Mouse (Mus musculus): Measurements from ENCODE around the gene Lrrc28.

The Lrrc28 gene

DNA sequence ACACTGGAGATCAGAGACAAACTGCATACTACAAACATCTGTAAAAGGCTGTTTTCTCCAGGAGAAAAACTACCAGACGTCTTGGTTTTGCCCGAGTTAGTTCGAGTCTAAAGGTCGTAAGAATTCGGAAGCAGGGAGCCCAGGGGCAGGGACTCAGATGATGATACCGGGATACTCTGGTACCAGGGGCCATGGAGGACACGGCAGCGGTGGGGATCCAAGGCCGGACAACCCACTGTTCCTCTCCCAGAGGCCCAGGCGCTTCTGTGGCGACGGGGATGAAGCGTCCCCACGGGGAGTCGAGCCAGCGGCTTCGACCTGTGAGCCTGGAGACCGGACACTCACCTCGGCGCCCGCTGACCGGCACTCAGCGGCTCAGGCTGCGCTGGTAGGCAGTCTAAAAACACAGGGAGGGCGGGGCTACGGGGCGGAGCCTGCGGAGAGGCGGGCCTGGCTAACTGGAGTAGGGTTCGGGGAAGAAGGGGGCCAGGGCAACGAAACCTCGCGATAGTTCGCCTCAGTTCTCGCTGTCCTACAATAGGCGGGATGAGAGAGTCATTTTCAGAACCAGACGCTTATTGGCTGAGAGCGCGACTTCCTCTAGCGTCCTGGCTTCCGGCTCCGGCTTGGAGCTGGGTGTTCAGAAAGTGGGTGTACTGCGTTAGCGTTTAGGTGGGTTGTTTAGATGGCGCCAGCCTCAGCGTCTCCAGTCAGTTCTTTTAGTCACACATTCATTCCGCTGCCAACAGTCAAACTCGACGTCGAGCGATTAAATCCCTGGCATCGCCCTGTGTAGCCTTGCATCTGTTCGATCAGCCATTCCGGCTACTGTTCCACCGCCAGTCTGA, at the start of gene Lrrc28:
Lrrc28 (minus strand) TSS at position 436 of the 848 bp plus-strand sequence.
- peak; percentile 99 for DNase-seq (ENCODE audit: low spot score in 2 of 2)

- DNase-seq (ENCODE audit: low spot score in 2 of 2): no peak
These were observed 47.9 kb upstream of the Lrrc28 start for GRCm38 (mm10) chr7:67692791-67693538.

DNA sequence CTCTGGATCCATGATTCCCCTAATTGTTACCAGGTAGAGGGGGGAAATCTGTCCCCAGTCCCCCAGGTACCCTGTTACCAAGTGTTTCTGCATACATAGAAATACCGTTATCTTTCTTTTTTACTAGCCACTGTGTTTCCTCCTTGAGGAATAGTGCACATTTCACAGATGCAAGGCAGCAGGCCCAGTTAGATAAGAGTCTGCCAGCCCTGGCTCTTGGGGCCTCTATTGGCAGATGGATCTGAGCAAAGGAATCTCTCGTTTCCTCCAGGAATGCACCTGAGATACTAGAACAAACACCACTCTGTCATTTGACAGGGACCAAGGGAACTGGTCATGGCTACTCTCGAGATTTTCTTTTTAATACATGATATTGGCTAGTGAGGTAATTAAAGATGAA, 47.1 kb upstream of the Lrrc28 start:
- DNase-seq (ENCODE audit: low spot score in 2 of 2): no peak

DNA sequence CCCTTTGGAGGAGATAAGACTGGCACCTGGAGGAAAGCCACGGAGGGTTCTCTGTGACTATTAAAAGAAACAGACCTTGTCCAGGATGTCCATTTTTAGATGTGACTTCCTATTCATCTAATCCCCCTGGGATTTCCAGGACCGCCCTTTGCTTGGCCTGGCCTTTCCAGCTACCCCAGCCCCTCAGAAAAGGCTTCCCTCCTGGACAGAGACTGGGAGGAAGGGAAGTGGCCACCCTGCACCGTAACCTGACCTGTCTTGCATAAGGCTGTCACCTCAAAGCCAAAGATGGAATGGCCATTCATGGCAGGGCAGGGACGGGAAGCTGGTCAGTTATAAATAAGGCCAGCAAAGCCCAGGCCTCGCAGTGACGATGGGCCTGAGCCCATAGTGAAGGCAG, 46.0 kb upstream of the Lrrc28 start:
- no peak for DNase-seq (ENCODE audit: low spot score in 2 of 2)

GRCm38 (mm10) chr7:67689793-67690192, 44.7 kb upstream of the Lrrc28 start:
- DNase-seq (ENCODE audit: low spot score in 2 of 2): no peak

GRCm38 (mm10) chr7:67688281-67688680, 43.2 kb upstream of the Lrrc28 start:
- DNase-seq (ENCODE audit: low spot score in 2 of 2): no peak

GRCm38 (mm10) chr7:67686545-67686944, 41.5 kb upstream of the Lrrc28 start:
- no peak for DNase-seq (ENCODE audit: low spot score in 2 of 2)

DNA sequence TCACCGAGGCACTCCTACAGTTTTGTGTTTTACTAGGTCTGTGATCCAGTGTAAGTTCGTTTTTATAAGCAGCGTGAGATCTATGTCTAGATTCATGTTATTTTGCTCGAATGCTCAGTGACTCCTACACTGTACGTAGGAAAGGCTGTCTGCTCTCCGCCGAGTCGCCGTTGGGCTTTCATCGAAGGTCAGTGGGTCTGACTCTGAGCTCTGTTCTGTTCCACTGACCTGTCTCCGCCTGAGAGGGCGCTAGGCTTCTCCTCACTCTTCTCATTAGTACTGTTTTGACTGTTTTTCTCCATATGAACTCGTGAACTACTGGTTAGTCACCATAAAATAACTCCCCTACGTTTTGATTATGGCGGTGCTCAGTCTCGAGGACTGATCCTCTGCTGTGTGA, 37.9 kb upstream of the Lrrc28 start:
- no peak for DNase-seq (ENCODE audit: low spot score in 2 of 2)

GRCm38 (mm10) chr7:67681078-67681477, 36.0 kb upstream of the Lrrc28 start:
- DNase-seq (ENCODE audit: low spot score in 2 of 2): no peak

- no peak for DNase-seq (ENCODE audit: low spot score in 2 of 2)
These were observed 33.9 kb upstream of the Lrrc28 start for GRCm38 (mm10) chr7:67678878-67679499.

- no peak for DNase-seq (ENCODE audit: low spot score in 2 of 2)
These were observed 28.6 kb upstream of the Lrrc28 start for GRCm38 (mm10) chr7:67673656-67674055.

GRCm38 (mm10) chr7:67672650-67673049, 27.6 kb upstream of the Lrrc28 start:
- DNase-seq (ENCODE audit: low spot score in 2 of 2): peak; percentile 91 to 99

DNA sequence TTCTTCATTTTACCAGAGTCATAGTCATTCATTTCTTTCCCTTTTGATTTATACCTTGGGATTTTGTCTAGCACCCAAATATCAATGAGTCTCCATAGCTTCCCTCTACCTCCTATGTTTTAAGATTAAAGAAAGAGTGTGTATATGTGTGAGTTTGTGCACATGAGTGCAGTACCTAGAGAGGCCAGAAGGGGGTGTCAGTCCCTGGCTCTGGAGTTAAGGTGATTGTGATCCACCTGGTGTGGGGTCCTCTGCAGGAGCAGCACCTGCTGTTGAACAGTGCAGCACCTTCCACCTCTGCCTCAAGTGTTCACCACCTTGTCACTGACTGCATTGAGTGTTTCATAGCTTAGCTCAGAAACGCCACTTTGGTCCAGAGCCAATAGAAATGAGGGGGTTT, 25.9 kb upstream of the Lrrc28 start:
- no peak for DNase-seq (ENCODE audit: low spot score in 2 of 2)

DNA sequence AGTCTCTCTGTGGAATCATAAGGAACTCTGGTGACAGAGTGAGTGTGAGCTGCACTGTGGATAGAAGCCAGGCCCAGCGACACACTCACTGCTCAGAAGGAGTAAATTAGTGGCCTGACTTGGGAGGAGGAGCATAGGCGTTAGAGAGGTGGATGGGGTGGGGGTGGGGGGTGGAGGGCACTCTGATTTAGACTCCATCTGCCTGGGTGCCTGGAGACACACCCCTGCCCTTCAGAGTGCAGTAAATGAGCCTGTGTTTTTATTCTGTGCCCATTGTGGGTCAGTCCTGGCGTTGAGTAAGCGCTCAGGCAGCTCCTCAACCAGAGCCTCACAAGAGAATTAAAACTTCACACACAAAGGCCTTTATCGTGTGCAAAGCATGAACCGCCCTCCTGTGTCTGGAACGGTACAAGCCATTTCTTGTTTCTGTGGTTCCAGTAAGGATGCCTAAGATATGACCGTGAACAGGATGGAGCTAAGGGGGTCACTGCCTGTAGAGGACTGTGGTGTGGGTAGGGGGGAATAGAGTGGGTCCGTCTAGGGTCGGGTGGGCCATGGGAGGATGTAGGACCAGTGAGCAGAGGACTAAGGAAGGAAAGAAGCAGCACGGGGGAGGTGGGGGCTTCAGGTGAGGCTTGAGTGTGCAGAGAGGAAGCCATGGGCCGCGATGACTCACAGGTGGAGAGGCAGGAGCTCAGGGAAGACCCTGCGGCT, 19.1 kb upstream of the Lrrc28 start:
- no peak for DNase-seq (ENCODE audit: low spot score in 2 of 2)

- no peak for DNase-seq (ENCODE audit: low spot score in 2 of 2)
These were observed 17.4 kb upstream of the Lrrc28 start for GRCm38 (mm10) chr7:67662424-67662823.

DNA sequence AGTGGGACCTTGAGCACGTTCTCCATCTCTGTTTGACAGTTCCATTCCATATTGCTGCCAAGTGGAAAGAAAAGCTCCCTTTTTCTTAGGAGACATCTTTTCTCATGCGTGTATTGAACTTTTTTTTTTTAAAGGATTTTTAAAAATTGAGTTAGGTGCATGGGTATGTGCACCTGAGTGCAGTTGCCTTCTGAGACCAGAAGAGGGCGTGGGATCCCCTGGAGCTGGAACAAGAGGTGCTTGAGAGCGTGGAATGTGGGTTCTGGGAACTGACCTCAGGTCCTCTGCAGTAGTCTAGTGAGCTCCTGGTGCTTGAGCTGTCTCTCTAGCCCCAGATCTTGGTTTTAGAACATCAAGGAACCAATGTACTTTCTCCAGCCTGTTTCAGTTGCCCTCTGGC, 13.0 kb upstream of the Lrrc28 start:
- no peak for DNase-seq (ENCODE audit: low spot score in 2 of 2)

DNA sequence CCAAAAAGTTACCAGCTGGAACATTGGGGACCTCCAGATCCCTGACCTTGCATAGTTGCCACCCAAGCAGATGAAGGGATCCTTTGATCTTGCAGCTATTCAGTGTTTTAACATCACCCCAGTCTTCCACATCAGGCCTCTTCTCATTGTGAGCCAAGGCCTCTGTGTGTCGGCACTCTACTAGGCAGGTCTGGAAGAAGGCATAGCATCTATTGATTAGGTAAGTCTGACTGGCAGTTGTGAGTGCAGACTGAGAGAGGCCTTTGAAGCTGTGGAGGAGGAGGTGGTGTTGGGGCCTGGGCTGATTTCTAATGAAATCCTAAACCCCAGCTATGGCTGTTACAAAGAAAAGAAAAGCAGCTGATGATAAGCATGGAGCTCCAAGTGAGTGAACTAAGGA, 10.1 kb upstream of the Lrrc28 start:
- DNase-seq (ENCODE audit: low spot score in 2 of 2): no peak

- DNase-seq (ENCODE audit: low spot score in 2 of 2): no peak
These were observed 9.6 kb upstream of the Lrrc28 start for GRCm38 (mm10) chr7:67654668-67655067.

DNA sequence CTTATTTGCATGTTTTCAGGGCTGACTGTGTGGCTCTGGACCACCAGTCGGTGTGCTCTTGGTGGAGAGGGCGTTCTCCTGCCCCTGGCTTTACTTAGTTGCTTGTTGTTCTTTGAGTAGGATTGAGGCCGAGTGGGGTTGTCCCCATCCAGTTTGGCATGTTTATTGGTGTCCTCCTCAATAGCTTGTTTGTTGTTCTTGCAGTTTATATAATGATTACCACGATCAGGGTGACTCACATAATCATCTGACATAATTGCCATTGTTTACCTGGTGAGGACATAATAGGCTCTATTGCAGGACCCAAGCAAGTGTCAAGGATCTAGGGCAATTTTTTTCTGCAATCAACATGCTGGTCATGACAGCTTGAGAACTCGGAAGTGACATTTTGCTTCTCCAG, 7.1 kb upstream of the Lrrc28 start:
- no peak for DNase-seq (ENCODE audit: low spot score in 2 of 2)

- no peak for DNase-seq (ENCODE audit: low spot score in 2 of 2)
These were observed 3.3 kb upstream of the Lrrc28 start for GRCm38 (mm10) chr7:67648376-67648775.

GRCm38 (mm10) chr7:67647277-67647676, 2.2 kb upstream of the Lrrc28 start, which contains the start of gene Ttc23:
Gene Ttc23, plus strand, starts transcription at chr7:67647410.
- no peak for DNase-seq (ENCODE audit: low spot score in 2 of 2)

DNA sequence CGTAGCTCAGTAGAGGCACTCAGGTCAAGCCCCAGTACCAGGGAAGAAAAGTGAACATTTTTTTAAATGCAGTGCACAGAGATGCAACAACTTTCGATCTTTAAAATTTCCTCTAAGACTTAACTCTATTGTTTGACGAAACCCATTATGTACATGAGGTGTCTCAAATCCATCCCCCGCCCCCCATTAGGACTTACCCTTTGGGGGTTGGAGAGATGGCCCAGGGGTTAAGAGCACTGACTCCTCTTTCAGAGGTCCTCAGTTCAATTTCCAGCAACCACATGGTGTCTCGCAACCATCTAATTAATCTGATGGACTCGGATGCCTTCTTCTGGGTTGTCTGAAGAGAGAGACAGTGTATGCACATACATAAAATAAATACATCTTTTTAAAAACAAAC, 1.1 kb upstream of the Lrrc28 start:
- DNase-seq (ENCODE audit: low spot score in 2 of 2): no peak
